Mouse (Mus musculus) midbrain, embryonic 12.5 days (tissue): ENCODE results near the gene Mfn2. TPM values are rescaled to one million over a fixed set of nuclear protein-coding genes. Genes with fewer than 3 reads are reported as not detected.

ENCODE experiments used
- ATAC-seq: fragments of 200-750 bp; cut with Nextera tagmentation; 2 replicates; pipeline ENCODE4 v1.8.0; 2017; ENCODE audit warnings: low read depth, moderate TSS enrichment, moderate library complexity; ENCODE audit not compliant: low FRiP score
- H3K27ac ChIP-seq: fragments of 300-500 bp; sonication (generic); replicated peaks from 2 replicates; pipeline ENCODE4 v1.5.1; 2016; ENCODE audit warnings: mild to moderate bottlenecking
- H3K27me3 ChIP-seq: fragments of 300-500 bp; sonication (generic); 2 replicates; pipeline ENCODE4 v1.6.1; 2016; ENCODE audit warnings: mild to moderate bottlenecking
- H3K36me3 ChIP-seq: fragments of 300-500 bp; sonication (generic); 2 replicates; pipeline ENCODE4 v1.6.1; 2016
- H3K4me1 ChIP-seq: fragments of 300-500 bp; sonication (generic); 2 replicates; pipeline ENCODE4 v1.6.1; 2016
- H3K4me2 ChIP-seq: fragments of 300-500 bp; sonication (generic); replicated peaks from 2 replicates; pipeline ENCODE4 v1.6.1; 2016; ENCODE audit warnings: mild to moderate bottlenecking, moderate library complexity
- H3K4me3 ChIP-seq: fragments of 300-500 bp; sonication (generic); 2 replicates; pipeline ENCODE4 v1.5.1; 2016; ENCODE audit warnings: mild to moderate bottlenecking
- H3K9ac ChIP-seq: fragments of 300-500 bp; sonication (generic); replicated peaks from 2 replicates; pipeline ENCODE4 v1.6.1; 2016; ENCODE audit warnings: mild to moderate bottlenecking, moderate library complexity
- H3K9me3 ChIP-seq: fragments of 300-500 bp; sonication (generic); 2 replicates; pipeline ENCODE4 v1.6.1; 2016; ENCODE audit warnings: mild to moderate bottlenecking
- WGBS: fragments of 180-500 bp; shearing (Covaris S2); methylation state at CpG from one replicate; pipeline ENCODE4 v1.1.7; 2016; 5-methylcytosine and 5-hydroxymethylcytosine counted together
- polyA plus RNA-seq: library from polyadenylated mRNA; unstranded; fragments of >200 nt; fragmentation: Nextera tagmentation; extraction: Ambion mirVana; gene quantifications from 2 replicates; pipeline ENCODE4 v1.2.1, GENCODE M21; 2016

Gene Mfn2
- polyA plus RNA-seq, result 65.1 and 65.4 TPM in 2 replicates

DNA sequence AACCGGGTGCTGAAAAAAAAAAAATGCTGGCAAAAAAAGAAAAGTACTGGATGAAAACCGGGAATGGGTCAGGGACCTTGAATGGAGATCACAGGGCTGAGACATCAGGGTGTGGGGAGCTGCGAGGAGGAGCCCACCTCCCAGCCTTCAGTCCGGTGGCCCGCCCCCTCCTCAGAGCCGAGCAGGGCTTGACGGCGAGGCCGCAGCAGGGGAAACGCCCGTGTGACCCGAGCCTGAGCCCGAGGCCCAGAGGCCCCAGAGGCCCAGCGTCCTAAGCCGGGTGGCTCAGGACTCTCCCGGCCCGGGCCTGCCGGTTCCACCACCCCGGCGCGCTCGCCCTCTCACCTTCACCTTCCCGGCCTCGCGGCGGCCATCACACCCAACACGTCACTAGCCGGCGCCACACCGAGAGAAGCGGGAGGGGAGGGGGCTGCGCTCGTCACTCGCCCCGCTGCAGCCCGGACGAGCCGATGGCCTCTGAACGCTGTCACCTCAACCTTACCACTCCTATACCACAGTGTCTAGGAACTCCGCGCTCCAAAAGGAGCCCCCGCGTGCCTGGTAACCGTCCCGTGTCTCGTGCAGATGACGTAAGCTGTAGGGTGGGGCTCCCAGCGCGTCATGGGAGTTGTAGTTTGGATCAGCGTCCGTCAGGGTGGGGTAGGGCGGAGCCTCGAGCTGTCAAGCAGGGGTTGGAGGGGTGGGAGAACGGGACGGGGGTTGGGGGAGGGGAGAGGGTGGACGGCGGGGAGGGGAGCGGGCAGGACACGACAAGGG lies at the start of gene Mfn2:
Gene Mfn2, minus strand, starts transcription at position 392 of the 777 bp plus-strand sequence.
- Histone ChIP-seq H3K4me3 (peak within 1 kb of the TSS; percentile 93), H3K4me1 (peaks cover 14% of the 10 kb centered on the region), H3K9me3 (no peaks in the 10 kb centered on the region), H3K27me3 (0 out of 2 replicates have a peak, but pooled peaks cover 6% of the 10 kb centered on the region), H3K27ac (peak within 1 kb of the TSS; percentile 75), H3K36me3 (peaks cover 29% of the 10 kb centered on the region), H3K9ac (peak within 1 kb of the TSS; percentile 78), H3K4me2 (peak within 1 kb of the TSS; percentile 61)
- under 1% methylated on average over 59 of the region's 59 CpGs for WGBS
- peak; percentile 93 for ATAC-seq

DNA sequence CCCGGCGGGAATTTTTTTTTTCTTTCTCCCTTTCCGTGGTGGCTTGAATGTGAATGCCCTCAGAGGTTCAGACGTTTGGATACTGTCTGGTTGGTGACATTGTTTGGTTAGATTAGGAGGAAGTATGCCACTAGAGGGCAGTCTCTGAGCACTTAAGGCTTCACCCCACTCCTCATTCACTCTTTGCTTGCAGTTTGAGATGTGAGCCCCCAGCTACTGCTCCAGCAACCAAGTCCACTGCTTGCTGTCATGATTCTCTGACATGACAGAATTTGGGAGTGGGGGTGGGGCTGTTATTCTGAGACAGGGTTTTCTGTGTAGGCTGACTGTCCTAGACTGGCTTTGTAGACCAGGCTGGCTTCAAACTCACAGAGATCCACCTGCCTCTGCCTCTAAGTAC lies 49.1 kb upstream of the Mfn2 start:
- H3K4me3 ChIP-seq, result no peak overlapping the region
- 0 out of 2 replicates have a peak, but pooled peaks have one; percentile 38 for ATAC-seq
- 9% methylated on average over 4 of the region's 4 CpGs for WGBS
- H3K36me3 ChIP-seq, result peaks cover 2% of the 10 kb centered on the region; the same call in 1 of the 2 replicates
- H3K9ac ChIP-seq, result no peak overlapping the region
- H3K4me1 ChIP-seq, result no peaks in the 10 kb centered on the region
- no peak overlapping the region for H3K27ac ChIP-seq
- no peak overlapping the region for H3K4me2 ChIP-seq
- H3K27me3 ChIP-seq, result no peaks in the 10 kb centered on the region
- H3K9me3 ChIP-seq, result no peaks in the 10 kb centered on the region

DNA sequence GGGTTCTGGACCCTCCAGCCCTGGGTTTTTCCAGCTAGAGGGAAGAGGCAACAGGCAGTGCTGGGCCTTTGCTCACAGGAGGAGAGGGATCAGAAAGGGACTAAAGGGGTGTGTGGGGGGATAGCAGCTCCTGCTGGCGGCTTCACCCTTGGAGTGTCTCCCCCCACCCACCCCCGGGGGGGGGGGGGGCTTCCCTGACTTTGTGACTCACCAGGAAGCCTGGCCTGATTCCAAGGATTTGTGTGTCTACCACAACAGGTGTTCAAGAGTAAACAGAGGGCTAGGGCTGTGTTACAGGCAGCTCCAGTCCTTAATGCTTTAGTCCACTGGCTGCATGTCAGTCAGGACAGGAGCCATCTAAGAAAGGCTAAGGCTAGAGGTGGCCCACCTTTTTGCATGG lies 43.0 kb upstream of the Mfn2 start:
- H3K9me3 ChIP-seq, result no peaks in the 10 kb centered on the region
- peaks cover 9% of the 10 kb centered on the region for H3K4me1 ChIP-seq
- H3K27me3 ChIP-seq, result no peaks in the 10 kb centered on the region
- peaks cover 51% of the 10 kb centered on the region for H3K36me3 ChIP-seq
- no peak for ATAC-seq
- no peak overlapping the region for H3K4me2 ChIP-seq
- H3K27ac ChIP-seq, result no peak overlapping the region
- WGBS, result 70% methylated on average over 2 of the region's 2 CpGs
- no peak overlapping the region for H3K9ac ChIP-seq
- no peak overlapping the region for H3K4me3 ChIP-seq

DNA sequence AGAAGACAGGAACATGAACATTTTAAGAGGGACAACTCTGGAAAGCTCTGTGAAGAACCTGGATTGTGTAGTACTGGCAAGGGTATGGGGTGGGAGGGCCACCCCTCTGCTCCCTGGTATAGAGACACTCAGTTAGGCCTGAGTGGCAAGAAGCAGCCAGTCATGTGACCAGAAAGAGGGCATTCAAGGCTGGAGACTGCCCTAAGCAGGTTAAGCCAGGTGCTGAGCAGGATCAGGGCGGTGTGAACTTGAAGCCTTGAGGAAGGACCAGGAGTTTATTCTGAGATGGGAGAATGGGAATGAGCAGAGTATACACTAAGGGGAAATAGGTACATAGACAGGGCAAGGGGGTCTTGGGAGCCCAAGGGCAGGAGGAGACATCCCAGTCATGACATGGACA lies 38.5 kb upstream of the Mfn2 start:
- Histone ChIP-seq H3K4me2 (peak overlapping the region; percentile 100; the same call in 1 of the 2 replicates), H3K36me3 (peaks cover 45% of the 10 kb centered on the region), H3K4me1 (peaks cover 28% of the 10 kb centered on the region), H3K27me3 (0 out of 2 replicates have a peak, but pooled peaks cover 5% of the 10 kb centered on the region), H3K4me3 (no peak overlapping the region), H3K9me3 (no peaks in the 10 kb centered on the region), H3K27ac (no peak overlapping the region), H3K9ac (no peak overlapping the region)
- no peak for ATAC-seq
- 100% methylated on average over 1 of the region's 1 CpGs for whole genome bisulfite sequencing

DNA sequence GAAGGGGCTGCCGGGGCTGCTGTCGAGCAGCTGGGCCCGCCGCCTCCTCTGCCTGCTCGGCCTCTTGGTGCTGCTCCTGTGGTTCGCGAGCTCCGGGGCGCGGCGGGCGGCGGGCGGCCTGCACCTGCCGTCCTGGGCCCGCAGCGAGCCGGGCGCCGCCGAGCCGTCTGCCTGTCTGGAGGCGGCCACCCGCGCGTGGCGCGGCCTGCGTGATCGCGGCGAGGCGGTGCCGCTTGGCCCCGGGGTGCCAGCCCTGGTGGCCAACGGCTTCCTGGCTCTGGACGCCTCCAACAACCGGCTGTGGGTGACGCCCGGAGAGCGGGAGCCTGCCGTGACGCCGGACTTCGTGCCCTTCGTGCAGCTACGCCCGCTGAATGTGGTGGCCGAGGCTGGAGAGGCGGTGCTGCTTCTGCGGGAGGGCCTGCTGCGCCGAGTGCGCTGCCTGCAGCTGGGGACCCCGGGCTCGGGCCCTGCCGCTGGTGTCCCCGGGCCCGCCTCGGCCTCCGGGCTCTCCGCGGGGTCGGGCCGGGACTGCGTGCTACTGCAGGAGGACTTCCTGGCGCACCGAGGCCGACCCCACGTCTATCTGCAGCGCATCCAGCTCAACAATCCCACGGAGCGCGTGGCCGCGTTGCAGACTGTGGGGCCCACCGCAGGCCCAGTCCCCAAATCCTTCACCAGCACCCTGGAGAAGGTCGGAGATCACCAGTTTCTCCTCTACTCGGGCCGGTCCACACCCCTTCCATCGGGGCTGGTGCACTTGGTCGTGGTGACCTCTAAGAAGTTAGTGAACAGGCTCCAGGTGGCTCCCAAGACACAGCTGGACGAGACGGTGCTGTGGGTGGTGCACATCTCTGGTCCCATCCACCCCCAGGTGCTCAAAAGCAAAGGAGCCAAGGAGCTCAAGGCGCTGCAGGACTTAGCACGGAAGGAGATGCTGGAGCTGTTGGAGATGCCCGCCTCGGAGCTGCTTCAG lies 36.8 kb upstream of the Mfn2 start:
- H3K36me3 ChIP-seq, result peaks cover 29% of the 10 kb centered on the region
- no peaks in the 10 kb centered on the region for H3K9me3 ChIP-seq
- peak overlapping the region; percentile 100 for H3K4me2 ChIP-seq
- WGBS, result 9% methylated on average over 74 of the region's 88 CpGs
- peak overlapping the region; percentile 92 for H3K9ac ChIP-seq
- peak overlapping the region; percentile 93 for H3K4me3 ChIP-seq
- H3K27me3 ChIP-seq, result 0 out of 2 replicates have a peak, but pooled peaks cover 10% of the 10 kb centered on the region
- no peak; the same call in 1 of the 2 replicates for ATAC-seq
- peaks cover 33% of the 10 kb centered on the region for H3K4me1 ChIP-seq
- peak overlapping the region; percentile 56; the same call in 1 of the 2 replicates for H3K27ac ChIP-seq

DNA sequence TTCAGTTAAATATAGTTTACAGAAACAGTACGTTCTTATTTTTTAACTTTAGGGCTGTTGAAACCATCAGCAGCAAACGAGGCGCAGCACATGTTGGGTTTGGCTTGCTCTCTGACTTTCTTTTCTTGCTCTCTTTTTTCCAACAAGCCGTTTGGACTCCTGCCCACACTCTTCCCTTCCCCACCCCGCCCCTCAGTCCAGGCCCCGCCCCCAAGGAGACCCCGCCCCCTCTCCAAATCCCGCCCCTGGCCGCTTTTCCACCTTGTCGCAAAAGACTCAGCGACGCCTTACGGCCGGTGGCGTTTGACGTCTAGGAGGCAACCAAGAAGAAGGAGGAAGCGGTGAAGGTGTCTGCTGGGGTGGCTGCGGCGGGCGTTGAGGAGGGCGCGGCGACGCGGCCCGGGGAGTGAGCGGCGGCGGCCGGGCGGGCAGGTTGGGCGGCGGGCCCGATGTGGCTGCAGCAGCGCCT lies 36.1 kb upstream of the Mfn2 start, which contains the start of gene 2510039O18Rik:
Gene 2510039O18Rik, plus strand, starts transcription at position 320 of the 469 bp plus-strand sequence.
- H3K4me1 ChIP-seq, result peaks cover 33% of the 10 kb centered on the region
- H3K9me3 ChIP-seq, result no peaks in the 10 kb centered on the region
- ATAC-seq, result peak; percentile 75
- 0 out of 2 replicates have a peak, but pooled peaks cover 10% of the 10 kb centered on the region for H3K27me3 ChIP-seq
- peak within 1 kb of the TSS; percentile 93 for H3K4me3 ChIP-seq
- WGBS, result 2% methylated on average over 34 of the region's 35 CpGs
- H3K36me3 ChIP-seq, result peaks cover 22% of the 10 kb centered on the region
- H3K27ac ChIP-seq, result peak within 1 kb of the TSS; percentile 63
- H3K9ac ChIP-seq, result peak within 1 kb of the TSS; percentile 92
- peak within 1 kb of the TSS; percentile 100 for H3K4me2 ChIP-seq

- Histone ChIP-seq H3K4me1 (peaks cover 33% of the 10 kb centered on the region), H3K4me2 (peak overlapping the region; percentile 100), H3K27ac (peak overlapping the region; percentile 63; the same call in 1 of the 2 replicates), H3K27me3 (0 out of 2 replicates have a peak, but pooled peaks cover 10% of the 10 kb centered on the region), H3K36me3 (peaks cover 17% of the 10 kb centered on the region), H3K9me3 (no peaks in the 10 kb centered on the region), H3K4me3 (no peak overlapping the region), H3K9ac (no peak overlapping the region)
- 63% methylated on average over 9 of the region's 9 CpGs for WGBS
- 0 out of 2 replicates have a peak, but pooled peaks have one; percentile 17 for ATAC-seq
Measured at GRCm38 (mm10) chr4:147940111-147940510, 35.6 kb upstream of the Mfn2 start.

- Histone ChIP-seq H3K9me3 (no peaks in the 10 kb centered on the region), H3K4me3 (no peak overlapping the region), H3K4me2 (no peak overlapping the region), H3K27me3 (0 out of 2 replicates have a peak, but pooled peaks cover 10% of the 10 kb centered on the region), H3K36me3 (0 out of 2 replicates have a peak, but pooled peaks cover under 1% of the 10 kb centered on the region), H3K27ac (no peak overlapping the region), H3K9ac (no peak overlapping the region), H3K4me1 (peaks cover 33% of the 10 kb centered on the region)
- no peak for ATAC-seq
- WGBS, result 80% methylated on average over 14 of the region's 14 CpGs
Measured at GRCm38 (mm10) chr4:147938148-147939096, 33.9 kb upstream of the Mfn2 start.

GRCm38 (mm10) chr4:147937486-147937885 lies 33.0 kb upstream of the Mfn2 start:
- no peak overlapping the region for H3K4me2 ChIP-seq
- no peak overlapping the region for H3K27ac ChIP-seq
- no peak overlapping the region; the same call in 1 of the 2 replicates for H3K9ac ChIP-seq
- no peaks in the 10 kb centered on the region for H3K36me3 ChIP-seq
- WGBS, result 41% methylated on average over 5 of the region's 5 CpGs
- H3K4me1 ChIP-seq, result peaks cover 23% of the 10 kb centered on the region
- no peak overlapping the region for H3K4me3 ChIP-seq
- H3K27me3 ChIP-seq, result 0 out of 2 replicates have a peak, but pooled peaks cover 10% of the 10 kb centered on the region
- no peak for ATAC-seq
- no peaks in the 10 kb centered on the region for H3K9me3 ChIP-seq

GRCm38 (mm10) chr4:147937021-147937420 lies 32.5 kb upstream of the Mfn2 start:
- ATAC-seq, result no peak
- peak overlapping the region; percentile 86 for H3K4me2 ChIP-seq
- no peaks in the 10 kb centered on the region for H3K36me3 ChIP-seq
- no peaks in the 10 kb centered on the region for H3K9me3 ChIP-seq
- H3K27ac ChIP-seq, result no peak overlapping the region
- WGBS, result 38% methylated on average over 3 of the region's 3 CpGs
- peaks cover 19% of the 10 kb centered on the region for H3K4me1 ChIP-seq
- H3K9ac ChIP-seq, result peak overlapping the region; percentile 68
- H3K4me3 ChIP-seq, result peak overlapping the region; percentile 64
- H3K27me3 ChIP-seq, result 0 out of 2 replicates have a peak, but pooled peaks cover 10% of the 10 kb centered on the region
